ENCODE assay signal across 8 mouse cellular contexts in genomic region chr10:59539533-59539875, GRCm38 (mm10).
DNase-seq lines count a peak whose midpoint lies in the region; ATAC-seq and TF ChIP-seq lines count a peak whose summit lies in the region.

No protein-coding gene starts in this region.

- H3K4me1 ChIP-seq in thymus, adult 2 months (replicated peaks; ENCODE audit: control insufficient read depth, insufficient read depth, low read length) = peaks cover 19% of the 10 kb centered on the region
- peaks cover 15% of the 10 kb centered on the region for H3K4me1 ChIP-seq in midbrain, embryonic 11.5 days (ENCODE audit: control insufficient read depth, insufficient read depth, low read length)

- no peak for TF ChIP-seq POLR2A in thymus, adult 2 months (IDR thresholded peaks at IDR 0.05; ENCODE audit: control insufficient read depth, extremely low read depth, insufficient read depth, low read length, poor library complexity)

- no peaks in the 10 kb centered on the region for H3K9me3 ChIP-seq in midbrain, embryonic 11.5 days (ENCODE audit: control insufficient read depth, low read length)

- 16% methylated on average over 12 of the region's 12 CpGs for WGBS in thymus, adult 2 months
- WGBS in midbrain, embryonic 11.5 days = under 1% methylated on average over 12 of the region's 12 CpGs

- H3K36me3 ChIP-seq in thymus, adult 2 months (ENCODE audit: control insufficient read depth, insufficient read depth, low read length) = no peaks in the 10 kb centered on the region
- no peaks in the 10 kb centered on the region for H3K36me3 ChIP-seq in midbrain, embryonic 11.5 days (ENCODE audit: control insufficient read depth, insufficient read depth, low read length)

- intact Hi-C loops in left cerebral cortex, postnatal 36 days (cut with DNase I) = no loop called here

- H3K27me3 ChIP-seq in thymus, adult 2 months (ENCODE audit: control insufficient read depth, insufficient read depth, low read length) = no peaks in the 10 kb centered on the region
- H3K27me3 ChIP-seq in midbrain, embryonic 11.5 days (ENCODE audit: control insufficient read depth, insufficient read depth, low read length) = no peaks in the 10 kb centered on the region

- no peak overlapping the region for H3K27ac ChIP-seq in thymus, adult 2 months (ENCODE audit: control insufficient read depth, insufficient read depth, low read length)
- no peak overlapping the region for H3K27ac ChIP-seq in midbrain, embryonic 11.5 days (ENCODE audit: low read depth, low read length)

- peak; percentile 18 for DNase-seq in thymus, adult 2 months
- DNase-seq in thymus, postnatal 0 days (ENCODE audit: low spot score) = no peak
- DNase-seq in cerebellum, adult 9-11 months = peak; percentile 58
- DNase-seq in frontal cortex, postnatal 36 days (ENCODE audit: low spot score in 2 of 2) = peak; percentile 44 to 68
- DNase-seq in left cerebral cortex, postnatal 36 days (ENCODE audit: low spot score in 2 of 2) = peak; percentile 63 to 68
- no peak for DNase-seq in midbrain, embryonic 11.5 days (ENCODE audit: low spot score, missing footprints)
- peak; percentile 47 for DNase-seq in right cerebral cortex, postnatal 4 days

- H3K4me3 ChIP-seq in thymus, adult 2 months (ENCODE audit: control insufficient read depth, insufficient read depth, low read length) = no peak overlapping the region
- peak overlapping the region; percentile 31 for H3K4me3 ChIP-seq in midbrain, embryonic 11.5 days (ENCODE audit: low read depth, low read length)

- TF ChIP-seq CTCF in thymus, adult 2 months (IDR thresholded peaks at IDR 0.05; ENCODE audit: borderline replicate concordance, control insufficient read depth, extremely low read depth, insufficient read depth, low read length, poor library complexity) = no peak

- H3K4me2 ChIP-seq in midbrain, embryonic 11.5 days = peak overlapping the region; percentile 55

- peak overlapping the region; percentile 44 for H3K9ac ChIP-seq in midbrain, embryonic 11.5 days (ENCODE audit: low read length)

- ATAC-seq in inflammation-experienced regulatory T-cells, adult 6 months = peak; percentile 69
- ATAC-seq in midbrain, embryonic 11.5 days (ENCODE audit: low FRiP score) = peak; percentile 78

Comparison
In these comparisons a context has a peak if more than half of its experiments do, and no peak if none do; other contexts are left out.
1. DNase-seq: peak in thymus, adult 2 months (single experiment), cerebellum, adult 9-11 months (single experiment), frontal cortex, postnatal 36 days (2 of 2), left cerebral cortex, postnatal 36 days (2 of 2) and right cerebral cortex, postnatal 4 days (single experiment); none in thymus, postnatal 0 days (single experiment) and midbrain, embryonic 11.5 days (single experiment).